Mouse (Mus musculus): ENCODE data around the gene AU018091.
"Not testable (repeated sequence)": the region's sequence is repeated elsewhere in the genome, so short reads cannot be mapped to it uniquely, and the experiment has no call there.

Gene AU018091

DNA sequence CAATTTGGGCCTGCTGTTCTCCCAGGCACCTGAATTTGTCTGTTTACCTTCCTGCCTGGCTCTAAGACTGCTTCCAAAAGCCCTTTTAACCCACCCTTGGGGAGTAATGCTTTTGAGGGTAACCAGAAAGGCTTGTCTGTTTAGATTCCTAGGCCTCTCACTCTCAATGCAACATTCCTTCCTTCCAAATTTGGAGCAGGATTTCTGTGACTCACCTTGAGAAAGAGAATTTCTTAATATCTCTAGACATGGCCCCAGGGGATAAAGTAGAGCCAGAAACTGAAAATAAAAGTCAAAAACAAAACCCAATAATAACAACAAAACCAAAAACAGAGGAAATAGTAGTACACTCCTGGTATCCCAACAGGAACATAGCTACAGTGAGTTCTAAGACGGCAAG is 707 bp downstream of the AU018091 start:
- DNase-seq (ENCODE audit: low read depth, low spot score) = no peak

- DNase-seq (ENCODE audit: low read depth, low spot score) = no peak
Observed at GRCm38 (mm10) chr7:3166270-3166669, 2.7 kb downstream of the AU018091 start.

DNA sequence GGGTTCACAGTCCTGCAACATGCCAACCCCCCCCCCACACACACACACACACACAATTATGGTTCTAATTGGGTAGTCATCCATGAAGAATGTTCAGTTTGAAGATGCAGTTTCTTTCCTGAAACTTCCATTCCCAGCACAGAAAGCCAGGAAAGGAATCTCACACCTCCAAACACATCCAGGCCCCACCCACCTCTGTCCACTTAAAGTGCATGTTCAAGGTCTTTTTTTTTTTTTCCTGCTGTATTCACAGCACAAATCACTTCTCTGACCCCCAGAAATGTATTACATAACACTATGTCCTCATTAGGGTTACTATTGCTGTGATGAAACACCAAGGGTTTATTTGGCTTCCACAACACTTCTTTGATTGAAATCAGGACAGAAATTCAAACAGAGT is 4.0 kb downstream of the AU018091 start:
- no peak for DNase-seq (ENCODE audit: low read depth, low spot score)

DNA sequence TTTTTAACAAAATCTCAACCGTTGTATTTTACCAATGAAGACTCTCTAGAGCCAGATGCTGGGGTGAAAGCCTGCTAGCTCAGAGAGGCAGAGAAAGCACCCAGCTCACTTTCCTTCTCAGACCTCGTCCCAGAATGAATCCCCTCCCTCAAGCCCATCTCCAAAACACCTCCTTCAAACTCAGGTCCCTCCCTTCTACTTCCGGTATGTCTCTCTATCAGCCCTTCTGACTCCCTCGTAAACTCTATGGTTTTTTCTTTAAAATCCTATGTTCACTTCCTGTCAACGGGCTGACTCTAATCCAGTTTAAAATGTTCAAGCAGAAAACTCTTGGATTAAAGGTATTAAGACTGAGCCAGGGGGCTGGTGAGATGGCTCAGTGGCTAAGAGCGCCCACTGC is 4.6 kb downstream of the AU018091 start:
- DNase-seq (ENCODE audit: low read depth, low spot score) = no peak

GRCm38 (mm10) chr7:3150376-3150775 is 18.6 kb downstream of the AU018091 start:
- no peak for DNase-seq (ENCODE audit: low read depth, low spot score)

DNA sequence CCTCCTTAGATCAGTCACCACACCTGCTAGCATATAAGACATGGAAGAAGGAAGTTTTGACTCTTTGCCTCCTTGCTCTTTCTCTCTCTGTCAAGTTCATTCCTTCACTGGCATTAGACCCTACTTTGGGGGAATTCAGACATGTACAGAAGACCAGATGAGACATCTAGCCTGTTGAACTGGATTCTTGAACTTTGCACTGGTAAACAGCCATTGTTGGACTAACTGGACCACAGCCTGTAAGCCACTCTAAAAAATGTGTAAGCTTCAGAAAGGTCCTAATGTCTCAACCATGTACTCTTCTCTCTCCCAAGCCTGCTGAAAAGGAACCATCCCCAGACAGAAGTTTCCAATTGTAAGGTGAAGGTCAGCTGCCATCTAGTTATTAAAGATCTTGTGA is 22.9 kb downstream of the AU018091 start:
- DNase-seq (ENCODE audit: low read depth, low spot score) = no peak

DNA sequence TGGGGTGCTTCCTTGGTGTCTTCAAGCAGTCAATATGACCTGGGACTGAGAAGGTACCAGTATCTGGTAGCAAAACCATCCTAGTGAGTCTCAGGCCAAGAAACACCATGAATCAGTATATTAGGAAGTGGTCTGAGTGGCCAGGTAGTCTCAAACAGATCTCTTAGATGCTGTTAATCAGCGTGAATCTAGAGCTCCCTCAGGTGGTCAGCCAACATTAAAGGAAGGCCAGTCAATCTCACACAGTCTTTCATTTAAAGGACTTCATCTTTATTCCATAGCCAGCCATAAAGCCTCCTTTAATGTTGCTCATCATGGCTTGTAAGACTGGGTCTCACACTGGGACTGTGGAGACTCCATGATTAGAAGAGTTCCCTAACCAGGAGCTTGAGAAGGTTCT is 25.7 kb downstream of the AU018091 start:
- no peak for DNase-seq (ENCODE audit: low read depth, low spot score)

DNA sequence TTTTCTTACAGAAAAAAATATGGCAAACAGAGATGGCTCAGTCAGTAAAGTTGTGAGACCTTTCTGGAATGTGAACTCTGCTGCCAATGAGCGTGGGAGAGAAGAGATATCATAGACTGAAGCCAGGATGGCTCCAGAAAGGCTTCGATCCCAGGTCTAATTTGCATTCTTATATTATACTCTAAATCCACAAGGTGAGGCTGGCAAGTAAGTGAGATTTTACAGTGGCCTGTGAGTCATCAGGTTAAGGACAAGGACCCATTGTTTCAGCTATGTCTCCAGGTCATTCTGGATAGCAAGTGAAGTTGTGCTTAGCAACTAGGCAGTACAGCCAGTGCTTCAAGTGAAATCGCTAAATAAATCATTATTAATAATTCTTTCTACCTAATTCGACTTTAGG is 33.4 kb downstream of the AU018091 start:
- DNase-seq (ENCODE audit: low read depth, low spot score) = no peak

DNA sequence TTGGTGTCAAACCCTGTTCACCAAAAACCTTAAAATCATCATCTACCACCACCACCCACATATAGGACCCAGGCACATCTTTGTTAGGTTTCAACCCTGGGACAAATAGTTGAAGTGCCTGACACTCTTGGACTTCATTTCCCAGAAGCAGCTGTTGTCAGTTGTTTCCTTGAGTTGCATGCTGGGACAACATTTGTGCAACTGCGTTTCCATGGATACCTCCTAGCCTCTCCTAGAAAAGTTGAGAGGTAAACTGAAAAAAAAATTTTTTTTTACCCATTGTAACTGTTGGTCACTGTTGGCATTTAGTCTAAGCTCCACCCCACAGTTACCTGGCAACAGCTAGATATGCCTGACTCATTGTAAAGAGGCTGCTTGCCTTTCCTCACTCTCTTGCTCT is 34.3 kb downstream of the AU018091 start:
- no peak for DNase-seq (ENCODE audit: low read depth, low spot score)

DNA sequence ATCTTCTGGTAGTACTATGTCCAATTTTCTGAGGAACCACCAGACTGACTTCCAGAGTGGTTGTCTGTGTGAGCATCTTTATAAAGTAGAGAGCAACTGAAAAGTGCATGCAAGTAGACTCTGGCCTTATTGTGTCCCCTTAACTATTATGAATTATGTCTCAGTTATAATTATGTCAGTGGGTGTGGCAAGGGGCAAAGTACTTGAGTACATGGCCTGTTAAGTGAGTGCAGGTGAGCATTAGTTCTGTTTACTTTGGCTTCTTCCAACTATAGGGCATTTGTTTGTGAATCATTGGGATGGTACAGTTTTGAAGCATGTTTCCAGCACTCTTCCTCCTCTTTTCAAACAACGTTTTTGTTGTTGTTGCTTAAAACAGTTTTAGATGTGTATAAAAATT is 38.7 kb downstream of the AU018091 start:
- DNase-seq (ENCODE audit: low read depth, low spot score) = no peak

DNA sequence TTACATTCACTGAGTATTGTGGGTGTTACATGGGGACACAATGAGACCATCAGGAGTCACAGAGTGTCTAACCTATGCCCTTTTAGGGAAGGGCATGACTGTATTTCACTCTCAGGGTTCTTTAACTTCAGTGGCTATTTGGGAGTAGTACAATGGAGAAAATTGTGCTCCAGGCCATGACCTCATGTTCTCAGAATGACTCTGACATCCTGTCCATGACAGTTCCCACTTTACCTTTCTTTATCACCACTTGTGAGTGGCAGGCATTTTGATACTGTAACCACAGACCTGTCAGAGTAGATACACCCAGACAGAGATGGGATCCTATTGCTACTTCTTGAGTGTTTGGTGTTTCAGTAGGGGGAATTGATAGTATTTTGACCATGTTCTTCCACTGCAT is 40.4 kb downstream of the AU018091 start:
- not testable (repeated sequence) for DNase-seq (ENCODE audit: low read depth, low spot score)

DNA sequence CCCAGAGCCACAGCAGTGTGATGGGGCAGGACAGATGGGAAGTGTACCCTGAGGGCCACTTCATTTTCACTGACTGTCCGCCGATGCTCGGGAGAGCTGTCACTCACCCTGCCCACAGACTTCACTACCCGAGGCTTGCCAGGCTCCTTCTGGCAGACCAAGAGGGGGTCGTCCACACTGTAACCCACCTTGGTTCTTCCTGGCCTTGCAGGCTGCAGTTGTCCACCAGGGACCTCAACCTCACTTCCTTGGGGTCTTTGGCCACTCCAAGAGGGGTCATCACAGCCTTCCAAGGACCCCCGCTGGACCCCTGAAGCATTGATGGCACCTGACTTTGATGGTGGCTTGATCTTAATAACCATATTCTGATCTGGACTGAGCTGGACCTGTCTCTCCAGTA is 57.8 kb downstream of the AU018091 start:
- not testable (repeated sequence) for DNase-seq (ENCODE audit: low read depth, low spot score)

DNA sequence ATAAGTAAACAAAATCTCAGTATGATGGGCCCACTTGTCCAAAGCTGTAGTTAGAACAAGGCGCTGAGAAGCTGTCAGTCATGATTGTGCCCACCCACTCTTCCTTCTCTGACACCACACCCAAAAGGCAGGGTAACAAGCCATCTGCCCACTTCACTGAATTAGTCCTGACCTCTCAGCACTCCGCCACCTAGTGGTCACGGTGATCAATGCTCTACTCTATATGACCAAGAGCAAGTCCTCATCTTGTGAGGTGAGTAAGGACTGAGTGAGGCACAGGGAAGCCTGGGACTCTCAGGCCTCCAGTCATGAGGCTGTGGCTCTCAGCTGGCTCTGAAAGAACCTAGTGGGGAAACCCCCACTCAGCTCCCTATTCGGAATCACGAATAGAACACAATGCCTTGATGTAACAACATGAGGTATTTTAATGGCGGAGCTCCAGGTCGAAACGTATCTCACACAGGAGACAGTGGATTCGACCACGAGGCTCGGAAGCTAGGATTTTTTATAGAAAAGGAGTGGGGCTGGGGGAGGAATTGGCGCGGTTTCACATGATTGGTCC is 62.4 kb downstream of the AU018091 start:
- DNase-seq (ENCODE audit: low read depth, low spot score) = not testable (repeated sequence)

Measured in skeletal muscle tissue, adult 2 months (tissue).